Mouse (Mus musculus) erythroblast, embryonic 14.5 days (primary cell): ENCODE data around the gene Gm7271.

Experiments used
- GATA1 ChIP-seq: IDR thresholded peaks from 2 replicates; pipeline ENCODE4 v1.6.1; 2012; ENCODE audit warnings: low read length, inconsistent platforms, mixed read lengths
- TAL1 ChIP-seq: IDR thresholded peaks from 3 replicates; pipeline ENCODE4 v1.6.1; 2012; ENCODE audit warnings: low read length, inconsistent platforms, mixed read lengths

DNA sequence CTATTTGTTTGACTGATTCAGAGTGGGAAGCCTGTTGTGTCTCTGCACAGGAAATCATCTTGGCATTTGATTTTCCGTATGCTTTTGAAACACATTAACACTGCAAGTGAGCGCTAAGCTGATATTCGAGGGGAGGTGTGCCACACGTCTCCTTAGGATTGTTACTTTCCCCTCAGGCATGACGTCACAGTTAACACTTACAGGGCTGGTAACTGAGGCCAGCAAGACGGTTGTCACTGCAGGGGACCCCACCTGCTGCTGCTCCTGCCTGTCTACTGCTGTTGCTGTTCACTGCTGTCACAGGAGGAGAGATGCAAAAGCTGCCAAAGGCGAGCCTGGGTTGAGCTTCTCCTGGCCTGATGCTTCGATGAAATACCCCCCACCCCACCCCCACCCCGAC lies 6.1 kb upstream of the Gm7271 start:
- TF ChIP-seq GATA1 (no peak), TAL1 (no peak)
